Mouse (Mus musculus) liver, embryonic 14.5 days (tissue): ENCODE data around the gene Col2a1.

Source experiments
- CTCF ChIP-seq: IDR thresholded peaks from 2 replicates; pipeline ENCODE4 v1.5.1; 2016; ENCODE audit warnings: antibody characterized with exemption, low read depth, control low read depth
- EP300 ChIP-seq: IDR thresholded peaks from 2 replicates; pipeline ENCODE4 v1.6.1; 2016; ENCODE audit warnings: antibody characterized with exemption, low read depth

DNA sequence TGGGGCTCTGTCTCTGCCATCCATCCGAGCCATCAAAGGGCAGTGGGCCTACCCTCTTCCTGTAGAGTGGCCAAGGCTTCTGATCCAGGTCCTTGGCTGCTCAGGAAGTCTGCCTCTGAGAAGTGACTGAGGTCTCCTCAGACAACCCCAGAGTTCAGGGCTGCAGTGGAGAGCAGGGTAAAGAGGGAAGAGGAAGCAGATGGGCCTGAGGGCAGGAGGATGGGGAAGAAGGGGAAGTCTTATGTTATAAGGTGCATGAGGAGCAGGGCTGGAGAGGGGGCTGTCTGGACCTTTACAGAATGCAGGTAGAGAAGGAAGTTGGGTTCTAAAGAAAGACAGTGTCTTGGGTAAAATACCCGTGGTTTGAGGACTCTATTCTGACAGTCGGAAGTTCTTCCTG lies 54.8 kb downstream of the Col2a1 start:
- TF ChIP-seq CTCF (no peak), EP300 (no peak)
